Mouse (Mus musculus) liver, embryonic 11.5 days (tissue): ENCODE measurements at regions not wholly inside any gene's neighbourhood (a gene's known extent, or its start where the extent isn't known, plus 50 kb on each side); places are given as distances from the start of the nearest gene placed in this dataset.

Source experiments
- ATAC-seq: fragments of 200-750 bp; cut with Nextera tagmentation; replicated peaks from 2 replicates; pipeline ENCODE4 v1.8.0; 2017; ENCODE audit warnings: moderate number of reproducible peaks, mild to moderate bottlenecking, moderate TSS enrichment, moderate library complexity; ENCODE audit not compliant: low FRiP score
- DNase-seq: peaks from one replicate; pipeline ENCODE4 v3.0.0-alpha.2; 2017; ENCODE audit warnings: low spot score
- H3K27ac ChIP-seq: fragments of 300-500 bp; sonication (generic); 2 replicates; pipeline ENCODE4 v1.5.1; 2014; ENCODE audit warnings: mild to moderate bottlenecking, low read depth, low read length, control low read depth
- H3K27me3 ChIP-seq: fragments of 300-500 bp; sonication (generic); replicated peaks from 2 replicates; pipeline ENCODE4 v1.6.1; 2014; ENCODE audit warnings: low read length, mixed read lengths; ENCODE audit not compliant: control insufficient read depth, insufficient read depth
- H3K36me3 ChIP-seq: fragments of 300-500 bp; sonication (generic); 2 replicates; pipeline ENCODE4 v1.6.1; 2014; ENCODE audit warnings: mild to moderate bottlenecking, low read length, moderate library complexity, mixed read lengths; ENCODE audit not compliant: control insufficient read depth, insufficient read depth
- H3K4me1 ChIP-seq: fragments of 300-500 bp; sonication (generic); replicated peaks from 2 replicates; pipeline ENCODE4 v1.6.1; 2014; ENCODE audit warnings: low read length, mixed read lengths; ENCODE audit not compliant: control insufficient read depth, insufficient read depth
- H3K4me2 ChIP-seq: fragments of 300-500 bp; sonication (generic); 2 replicates; pipeline ENCODE4 v1.6.1; 2014; ENCODE audit warnings: mild to moderate bottlenecking, control low read depth, moderate library complexity
- H3K4me3 ChIP-seq: fragments of 300-500 bp; sonication (generic); 2 replicates; pipeline ENCODE4 v1.5.1; 2014; ENCODE audit warnings: low read depth, low read length, control low read depth
- H3K9ac ChIP-seq: fragments of 300-500 bp; sonication (generic); 2 replicates; pipeline ENCODE4 v1.6.1; 2014; ENCODE audit warnings: low read depth, low read length, control low read depth
- H3K9me3 ChIP-seq: fragments of 300-500 bp; sonication (generic); 2 replicates; pipeline ENCODE4 v1.6.1; 2016; ENCODE audit warnings: low read length, inconsistent platforms, mixed read lengths; ENCODE audit not compliant: control insufficient read depth
- WGBS: fragments of 180-500 bp; shearing (Covaris S2); extraction: QIAGEN DNeasy Blood & Tissue Kit; methylation state at CpG from one replicate; pipeline ENCODE4 v1.1.7; 2014; 5-methylcytosine and 5-hydroxymethylcytosine counted together

DNA sequence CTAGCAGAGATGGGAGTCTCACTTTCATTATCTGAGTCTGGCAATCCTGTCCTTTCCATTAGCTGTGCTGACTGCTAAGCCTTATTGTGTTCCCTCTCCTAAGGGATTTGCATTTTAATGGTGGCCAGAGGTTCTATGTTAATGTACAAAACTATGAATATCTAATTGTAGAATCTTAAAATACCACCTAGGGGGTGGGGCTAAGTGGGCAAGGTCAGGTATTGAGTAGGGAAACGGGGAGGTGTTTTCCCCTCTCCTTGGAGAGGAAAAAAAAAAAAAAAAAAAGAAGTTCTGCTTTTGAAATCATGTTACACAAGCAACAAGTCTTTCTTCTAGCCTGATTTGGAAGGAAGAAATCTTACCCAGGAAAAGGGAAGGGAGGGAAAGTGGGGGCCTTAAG, 106.7 kb upstream of the Gm4791 start:
- Histone ChIP-seq H3K4me3 (no peak overlapping the region), H3K9me3 (no peaks in the 10 kb centered on the region), H3K36me3 (no peaks in the 10 kb centered on the region), H3K4me2 (no peak overlapping the region), H3K27ac (no peak overlapping the region), H3K4me1 (no peaks in the 10 kb centered on the region), H3K9ac (no peak overlapping the region), H3K27me3 (no peaks in the 10 kb centered on the region)
- no peak for DNase-seq
- ATAC-seq, result no peak
- 44% methylated on average over 1 of the region's 1 CpGs for WGBS

DNA sequence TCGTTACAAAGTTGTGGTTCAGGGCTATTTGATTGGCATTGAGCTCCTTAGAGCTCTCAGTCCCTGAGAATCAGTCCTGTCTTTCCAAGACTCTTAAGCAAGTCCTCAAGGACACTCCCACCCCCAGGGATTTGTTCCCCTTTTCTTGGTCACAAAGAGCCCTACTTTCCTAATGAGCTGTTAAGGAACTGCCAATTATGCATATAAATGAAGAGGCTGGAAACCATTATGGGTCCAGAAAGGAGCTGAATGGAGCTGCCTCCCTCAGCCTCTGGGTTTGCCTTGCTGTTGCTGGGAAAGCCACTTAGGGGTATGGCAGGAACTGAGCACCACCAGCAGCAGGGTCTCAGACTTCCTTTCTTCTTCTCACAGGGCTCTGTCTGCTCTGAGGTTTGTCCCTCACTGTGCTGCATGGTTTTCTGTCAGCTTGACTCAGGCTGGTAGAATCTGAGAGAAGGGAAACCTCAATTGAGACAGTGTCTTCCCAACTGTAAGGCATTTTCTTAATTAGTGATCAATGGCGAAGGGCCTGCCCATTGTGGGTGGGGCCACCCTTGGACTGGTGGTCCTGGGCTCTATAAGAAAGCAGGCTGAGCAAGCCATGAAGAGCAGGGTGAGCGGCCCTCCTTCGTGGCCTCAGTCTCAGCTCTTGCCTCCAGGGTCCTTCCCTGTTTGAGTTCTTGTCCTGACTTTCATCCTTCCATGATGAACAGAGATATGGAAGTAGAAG, 108.4 kb upstream of the Gm4791 start:
- Histone ChIP-seq H3K4me3 (no peak overlapping the region), H3K9ac (no peak overlapping the region), H3K36me3 (no peaks in the 10 kb centered on the region), H3K4me1 (no peaks in the 10 kb centered on the region), H3K4me2 (no peak overlapping the region), H3K27ac (no peak overlapping the region), H3K9me3 (no peaks in the 10 kb centered on the region), H3K27me3 (no peaks in the 10 kb centered on the region)
- WGBS, result 71% methylated on average over 4 of the region's 4 CpGs
- ATAC-seq (no peak), DNase-seq (no peak)

DNA sequence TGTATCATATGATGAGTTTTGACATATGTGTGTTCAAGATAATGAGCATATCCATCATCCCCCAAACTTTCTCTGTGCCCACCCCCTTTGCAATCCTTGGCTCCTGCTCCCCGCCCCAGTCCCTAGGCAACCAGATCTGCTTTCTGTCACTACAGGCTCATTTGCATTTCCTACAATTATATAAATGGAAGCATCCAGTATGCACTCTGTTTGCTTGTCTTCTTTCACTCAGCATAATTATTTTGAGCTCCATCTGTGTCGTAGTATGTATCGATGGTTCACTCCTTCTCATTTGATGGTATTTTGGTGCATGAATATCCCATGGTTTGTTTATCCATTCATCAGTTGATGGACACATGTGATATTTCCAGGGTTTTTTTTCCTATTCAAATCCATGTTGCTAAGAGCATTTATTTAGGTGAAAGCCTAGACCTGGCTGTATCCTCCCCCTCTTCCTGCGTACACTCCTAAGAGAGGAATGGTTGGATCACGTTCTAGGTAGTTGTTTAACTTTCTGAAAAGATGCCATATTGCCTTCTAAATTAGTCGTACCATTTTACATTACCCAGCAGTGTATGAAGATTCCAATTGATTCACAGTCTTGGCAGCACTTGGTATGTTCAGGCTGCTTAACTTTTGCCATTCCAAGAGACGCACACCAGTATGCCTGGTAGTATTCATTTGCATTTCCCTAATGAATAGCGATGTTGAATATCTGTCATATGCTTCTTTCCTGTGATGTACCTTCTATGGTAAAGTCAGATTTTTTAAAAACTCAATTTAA, 127.1 kb upstream of the Gm4791 start:
- Histone ChIP-seq H3K9me3 (no peaks in the 10 kb centered on the region), H3K4me1 (no peaks in the 10 kb centered on the region), H3K4me2 (no peak overlapping the region), H3K9ac (no peak overlapping the region), H3K27me3 (no peaks in the 10 kb centered on the region), H3K4me3 (no peak overlapping the region), H3K27ac (no peak overlapping the region), H3K36me3 (no peaks in the 10 kb centered on the region)
- WGBS, result 85% methylated on average over 8 of the region's 8 CpGs
- ATAC-seq (no peak), DNase-seq (no peak)

DNA sequence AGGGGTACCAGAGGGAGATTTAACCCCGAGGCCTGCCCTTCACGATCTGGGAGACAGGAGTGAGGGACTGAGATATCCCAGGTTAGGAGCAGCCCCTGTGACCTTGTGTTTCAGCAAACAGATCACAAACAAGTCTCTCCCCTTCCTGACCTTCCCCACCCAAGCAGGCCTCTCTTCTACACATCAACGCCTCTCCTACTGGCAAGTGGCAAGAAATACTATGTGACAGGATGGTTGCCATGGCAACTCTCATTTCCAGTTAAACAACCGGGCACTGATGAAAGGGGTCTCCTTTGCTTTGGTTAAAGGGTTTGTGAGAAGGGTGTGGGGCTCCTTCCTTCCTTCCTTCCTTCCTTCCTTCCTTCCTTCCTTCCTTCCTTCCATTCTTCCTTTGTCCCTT, 134.6 kb upstream of the Gm4791 start:
- WGBS, result 36% methylated on average over 4 of the region's 4 CpGs
- H3K4me3 ChIP-seq, result no peak overlapping the region
- no peaks in the 10 kb centered on the region for H3K9me3 ChIP-seq
- no peaks in the 10 kb centered on the region for H3K36me3 ChIP-seq
- no peak for DNase-seq
- ATAC-seq, result no peak
- no peak overlapping the region for H3K27ac ChIP-seq
- H3K4me1 ChIP-seq, result no peaks in the 10 kb centered on the region
- no peak overlapping the region for H3K4me2 ChIP-seq
- H3K27me3 ChIP-seq, result no peaks in the 10 kb centered on the region
- H3K9ac ChIP-seq, result no peak overlapping the region

DNA sequence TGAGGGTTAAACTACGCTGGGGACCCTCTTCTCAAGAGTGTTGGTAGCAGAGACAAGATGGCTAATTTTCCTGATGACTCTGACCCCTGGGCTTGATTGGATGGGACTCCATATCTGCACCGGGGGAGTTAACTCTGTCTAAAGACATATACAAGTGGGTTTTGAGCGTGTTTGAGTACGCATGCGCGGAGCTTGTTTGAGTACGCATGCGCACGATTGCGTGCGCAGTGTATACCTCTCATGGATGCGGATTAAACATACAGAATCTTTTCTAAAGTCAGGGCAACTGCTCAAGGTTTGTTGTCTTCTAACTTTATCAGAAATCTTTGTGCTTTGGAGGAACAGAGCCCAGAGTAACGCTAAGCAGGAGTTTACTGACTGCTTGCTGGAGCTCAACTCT, 146.8 kb upstream of the Gm4791 start:
- no peaks in the 10 kb centered on the region for H3K36me3 ChIP-seq
- DNase-seq (no peak), ATAC-seq (no peak)
- H3K4me3 ChIP-seq, result no peak overlapping the region
- no peaks in the 10 kb centered on the region for H3K4me1 ChIP-seq
- no peak overlapping the region for H3K9ac ChIP-seq
- H3K27ac ChIP-seq, result no peak overlapping the region
- 89% methylated on average over 13 of the region's 13 CpGs for WGBS
- H3K27me3 ChIP-seq, result no peaks in the 10 kb centered on the region
- no peaks in the 10 kb centered on the region for H3K9me3 ChIP-seq
- no peak overlapping the region for H3K4me2 ChIP-seq

DNA sequence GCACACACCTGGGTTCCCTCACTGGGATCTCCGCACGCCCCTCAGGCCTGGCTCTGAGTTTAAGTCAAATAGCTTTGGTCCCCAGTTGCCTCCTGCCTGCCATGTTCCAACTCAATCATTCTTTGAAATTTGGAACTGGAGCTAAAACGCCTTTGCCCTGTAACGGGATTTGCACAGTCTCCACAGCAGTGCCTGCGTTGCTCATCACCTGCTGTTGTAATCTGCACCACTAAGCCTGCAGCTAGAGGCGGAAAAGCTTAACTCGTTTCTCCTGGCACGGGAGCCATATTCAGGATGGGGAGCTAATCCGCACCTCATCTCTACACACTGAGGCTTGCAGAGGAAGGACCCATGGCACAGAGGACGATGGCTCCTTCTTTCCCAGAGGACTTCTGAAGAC, 147.2 kb upstream of the Gm4791 start:
- H3K36me3 ChIP-seq, result no peaks in the 10 kb centered on the region
- 69% methylated on average over 10 of the region's 10 CpGs for WGBS
- H3K4me3 ChIP-seq, result no peak overlapping the region
- H3K27ac ChIP-seq, result no peak overlapping the region
- no peak for ATAC-seq
- H3K4me1 ChIP-seq, result no peaks in the 10 kb centered on the region
- no peak overlapping the region for H3K4me2 ChIP-seq
- no peak overlapping the region for H3K9ac ChIP-seq
- DNase-seq, result no peak
- no peaks in the 10 kb centered on the region for H3K27me3 ChIP-seq
- H3K9me3 ChIP-seq, result no peaks in the 10 kb centered on the region

DNA sequence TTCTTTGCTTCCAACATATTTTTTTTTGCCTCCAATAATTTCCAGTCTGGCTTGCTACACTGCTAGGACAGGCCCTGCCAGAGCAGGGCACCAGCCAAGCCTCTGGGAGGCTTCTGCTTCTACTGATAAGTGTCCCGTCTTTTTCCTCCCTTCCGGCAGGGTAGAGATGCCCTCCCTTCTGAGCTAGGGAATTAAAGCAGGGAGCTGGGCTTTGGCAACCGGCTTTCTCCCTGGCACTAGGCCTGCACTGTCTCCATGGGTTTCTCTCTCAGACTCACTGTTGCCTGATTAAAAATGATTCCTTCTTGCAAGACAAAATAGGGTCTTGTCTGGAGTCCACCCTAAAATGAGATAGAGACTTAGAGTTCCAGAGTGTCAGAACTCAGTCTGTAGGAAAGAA, 153.3 kb upstream of the Gm4791 start:
- Histone ChIP-seq H3K4me2 (no peak overlapping the region), H3K36me3 (no peaks in the 10 kb centered on the region), H3K9me3 (no peaks in the 10 kb centered on the region), H3K4me1 (no peaks in the 10 kb centered on the region), H3K27me3 (no peaks in the 10 kb centered on the region), H3K27ac (no peak overlapping the region), H3K9ac (no peak overlapping the region), H3K4me3 (no peak overlapping the region)
- no peak for ATAC-seq
- WGBS, result 54% methylated on average over 3 of the region's 3 CpGs
- DNase-seq, result no peak

DNA sequence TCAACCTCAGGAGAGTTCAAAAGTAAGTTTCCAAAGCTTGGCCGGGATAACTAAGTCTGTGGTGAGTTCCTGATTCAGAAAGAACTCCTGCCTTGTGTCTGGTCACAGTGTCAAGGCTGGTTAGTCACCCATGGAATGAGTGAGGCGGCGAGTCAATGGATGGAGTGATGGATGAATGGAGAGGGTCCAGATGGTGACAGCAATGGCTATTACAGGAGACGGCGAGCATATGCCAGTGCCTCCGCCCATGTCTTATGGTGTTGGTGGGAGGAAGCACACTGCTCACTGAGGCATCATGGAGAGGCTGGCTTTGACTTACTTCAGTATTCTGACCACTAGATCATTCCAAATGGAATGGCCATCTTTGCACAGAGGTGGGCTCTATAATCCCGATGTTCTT, 154.8 kb upstream of the Gm4791 start:
- Histone ChIP-seq H3K36me3 (no peaks in the 10 kb centered on the region), H3K4me3 (no peak overlapping the region), H3K27ac (no peak overlapping the region), H3K27me3 (no peaks in the 10 kb centered on the region), H3K9me3 (no peaks in the 10 kb centered on the region), H3K9ac (no peak overlapping the region), H3K4me2 (no peak overlapping the region), H3K4me1 (no peaks in the 10 kb centered on the region)
- WGBS, result 87% methylated on average over 7 of the region's 7 CpGs
- ATAC-seq (no peak), DNase-seq (no peak)

DNA sequence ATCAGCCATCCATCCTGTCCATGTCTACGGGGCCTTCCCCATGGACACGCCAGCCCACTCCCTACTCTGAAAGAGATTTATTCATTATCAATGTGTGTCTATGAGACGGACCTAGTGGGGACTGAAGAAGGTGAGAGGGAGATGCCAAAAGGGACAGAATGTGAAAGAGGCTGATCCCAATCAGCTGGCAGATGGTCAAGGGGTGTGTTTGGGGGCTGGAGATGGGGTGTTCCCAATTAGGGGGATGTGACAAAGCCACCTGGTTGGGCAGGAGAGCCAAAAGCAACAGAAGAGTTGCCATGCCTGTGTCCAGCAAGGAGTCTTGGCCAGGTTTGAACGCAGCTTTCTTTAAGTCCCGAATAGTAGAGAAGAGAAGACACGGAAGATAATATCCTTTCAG, 157.0 kb upstream of the Gm4791 start:
- no peaks in the 10 kb centered on the region for H3K9me3 ChIP-seq
- no peak overlapping the region for H3K4me2 ChIP-seq
- no peak overlapping the region for H3K9ac ChIP-seq
- 77% methylated on average over 6 of the region's 6 CpGs for WGBS
- no peaks in the 10 kb centered on the region for H3K27me3 ChIP-seq
- no peak overlapping the region for H3K4me3 ChIP-seq
- H3K4me1 ChIP-seq, result no peaks in the 10 kb centered on the region
- DNase-seq, result no peak
- ATAC-seq, result no peak
- no peak overlapping the region for H3K27ac ChIP-seq
- H3K36me3 ChIP-seq, result no peaks in the 10 kb centered on the region
